In genomic region chr12:4252742-4253655, GRCm38 (mm10) we compare ENCODE assay signal across 20 mouse cellular contexts. TPM values are rescaled to one million over a fixed set of nuclear protein-coding genes. Genes with fewer than 3 reads are reported as not detected.
A peak's percentile ranks its signal among the peaks of the same experiment; 100 is the strongest.
DNase-seq lines count a peak whose midpoint lies in the region; ATAC-seq lines count a peak whose summit lies in the region.
"Had no signal": no experiment of that assay in that cellular context is flagged by ENCODE, and none has a peak within 500 bp of the region (broad histone marks: within the 10 kb centered on the region; RNA-seq: fewer than 3 reads in every experiment).

No protein-coding gene starts in this region.

- no peak overlapping the region for H3K4me2 ChIP-seq in forebrain, embryonic 15.5 days (replicated peaks)
- peak overlapping the region; percentile 45 for H3K4me2 ChIP-seq in liver, embryonic 15.5 days
- H3K4me2 ChIP-seq: heart, embryonic 15.5 days; hindbrain, embryonic 12.5 days; intestine, embryonic 15.5 days; midbrain, embryonic 15.5 days had no signal

- H3K36me3 ChIP-seq in forebrain, embryonic 10.5 days (replicated peaks): peaks cover 8% of the 10 kb centered on the region
- H3K36me3 ChIP-seq in forebrain, embryonic 15.5 days: peaks cover 36% of the 10 kb centered on the region
- no peaks in the 10 kb centered on the region for H3K36me3 ChIP-seq in liver, embryonic 15.5 days (replicated peaks)

- H3K9ac ChIP-seq in forebrain, embryonic 15.5 days (replicated peaks): no peak overlapping the region
- no peak overlapping the region for H3K9ac ChIP-seq in liver, embryonic 15.5 days
- H3K9ac ChIP-seq: forebrain, postnatal 0 days; heart, embryonic 15.5 days; hindbrain, embryonic 12.5 days; intestine, embryonic 15.5 days; midbrain, embryonic 15.5 days had no signal

- intact Hi-C loops in heart, postnatal 14 days (cut with DNase I): no loop called here

- no peaks in the 10 kb centered on the region for H3K27me3 ChIP-seq in forebrain, embryonic 10.5 days (ENCODE audit: poor library complexity, severe bottlenecking)
- no peaks in the 10 kb centered on the region for H3K27me3 ChIP-seq in forebrain, embryonic 15.5 days
- no peaks in the 10 kb centered on the region for H3K27me3 ChIP-seq in liver, embryonic 15.5 days
- H3K27me3 ChIP-seq: heart, embryonic 15.5 days; hindbrain, embryonic 12.5 days; intestine, embryonic 15.5 days; midbrain, embryonic 15.5 days had no signal

- H3K27ac ChIP-seq in forebrain, embryonic 10.5 days: no peak overlapping the region
- H3K27ac ChIP-seq in forebrain, embryonic 15.5 days (replicated peaks): no peak overlapping the region
- H3K27ac ChIP-seq in liver, embryonic 15.5 days (replicated peaks): peak overlapping the region; percentile 54
- H3K27ac ChIP-seq: heart, embryonic 15.5 days; hindbrain, embryonic 12.5 days; intestine, embryonic 15.5 days; macrophage; midbrain, embryonic 15.5 days had no signal

- no peak for ATAC-seq in forebrain, embryonic 15.5 days (replicated peaks)
- peak; percentile 96 for ATAC-seq in liver, embryonic 15.5 days (ENCODE audit: insufficient read depth)
- no peak for ATAC-seq in cerebellum, adult (ENCODE audit: insufficient number of reproducible peaks, low FRiP score, low TSS enrichment)
- ATAC-seq: forebrain, postnatal 0 days; intestine, embryonic 15.5 days; midbrain, embryonic 15.5 days had no signal

- DNase-seq in forebrain, embryonic 10.5 days (ENCODE audit: extremely low spot score, low spot score): peak; percentile 6
- peak; percentile 25 for DNase-seq in right cerebral cortex, adult 18-20 months
- DNase-seq in right cerebral cortex, postnatal 10 days (ENCODE audit: low spot score in 2 of 2): no peak
- peak; percentile 22 for DNase-seq in telencephalon, adult 2 months (ENCODE audit: low read depth, low spot score)
- DNase-seq in heart, postnatal 14 days: no peak
- DNase-seq: adrenal gland, postnatal 36 days; cerebellum, adult 18-20 months; forebrain, postnatal 0 days; kidney, postnatal 14 days; left cerebral cortex, postnatal 4 days; lung, adult 2 months; thymus, postnatal 36 days had no signal

- peaks cover 10% of the 10 kb centered on the region for H3K4me1 ChIP-seq in forebrain, embryonic 10.5 days
- H3K4me1 ChIP-seq in forebrain, embryonic 15.5 days: no peaks in the 10 kb centered on the region
- peaks cover 18% of the 10 kb centered on the region for H3K4me1 ChIP-seq in liver, embryonic 15.5 days (replicated peaks)
- H3K4me1 ChIP-seq: heart, embryonic 15.5 days; hindbrain, embryonic 12.5 days; intestine, embryonic 15.5 days; midbrain, embryonic 15.5 days had no signal

- WGBS in forebrain, embryonic 10.5 days: 93% methylated on average over 16 of the region's 16 CpGs
- WGBS in forebrain, embryonic 15.5 days: 95% methylated on average over 16 of the region's 16 CpGs
- WGBS in liver, embryonic 15.5 days (ENCODE audit: insufficient replicate concordance): 37% methylated on average over 16 of the region's 16 CpGs

- H3K4me3 ChIP-seq in forebrain, embryonic 10.5 days: no peak overlapping the region
- H3K4me3 ChIP-seq in forebrain, embryonic 15.5 days: no peak overlapping the region
- H3K4me3 ChIP-seq in liver, embryonic 15.5 days (replicated peaks): 0 out of 2 replicates have a peak overlapping the region, but pooled peaks have one; percentile 0
- H3K4me3 ChIP-seq: heart, embryonic 15.5 days; hindbrain, embryonic 12.5 days; intestine, embryonic 15.5 days; midbrain, embryonic 15.5 days had no signal

- no peaks in the 10 kb centered on the region for H3K9me3 ChIP-seq in forebrain, embryonic 10.5 days
- no peaks in the 10 kb centered on the region for H3K9me3 ChIP-seq in forebrain, embryonic 15.5 days
- no peaks in the 10 kb centered on the region for H3K9me3 ChIP-seq in liver, embryonic 15.5 days (replicated peaks)
- H3K9me3 ChIP-seq: heart, embryonic 15.5 days; hindbrain, embryonic 12.5 days; intestine, embryonic 15.5 days; midbrain, embryonic 15.5 days had no signal

RNA-seq across cellular contexts. Expression of gene Cenpo, which starts 18.9 kb away (rescaled TPM):
- 20.6 and 22.2 TPM in 2 replicates for polyA plus RNA-seq in forebrain, embryonic 10.5 days (2016; fragmentation: Nextera tagmentation; extraction: Ambion mirVana)
- polyA plus RNA-seq in forebrain, embryonic 15.5 days (2015; fragmentation: Nextera tagmentation; extraction: Ambion mirVana): 9.7 and 11.4 TPM in 2 replicates
- polyA plus RNA-seq in liver, embryonic 15.5 days (2015; fragmentation: Nextera tagmentation; extraction: Ambion mirVana): 9.8 and 10.5 TPM in 2 replicates
- 1 to 10 TPM; 3.3 to 3.4 TPM for total RNA-seq in heart, postnatal 14 days (2021)

RNA-seq across cellular contexts. Expression of gene Ptrhd1, which starts 19.2 kb away (rescaled TPM):
- polyA plus RNA-seq in forebrain, embryonic 10.5 days (2016; fragmentation: Nextera tagmentation; extraction: Ambion mirVana): 6.5 and 6.6 TPM in 2 replicates
- polyA plus RNA-seq in forebrain, embryonic 15.5 days (2015; fragmentation: Nextera tagmentation; extraction: Ambion mirVana): 5.5 and 5.6 TPM in 2 replicates
- 2.1 TPM in 2 replicates for polyA plus RNA-seq in liver, embryonic 15.5 days (2015; fragmentation: Nextera tagmentation; extraction: Ambion mirVana)
- total RNA-seq in heart, postnatal 14 days (2021): 1 to 10 TPM; 4.3 to 4.6 TPM

Comparison
In these comparisons a context has a peak if more than half of its experiments do, and no peak if none do; other contexts are left out.
1. DNase-seq: peak in forebrain, embryonic 10.5 days (single experiment), right cerebral cortex, adult 18-20 months (single experiment) and telencephalon, adult 2 months (single experiment); none in right cerebral cortex, postnatal 10 days (0 of 2) and heart, postnatal 14 days (0 of 2).